Mouse (Mus musculus) forebrain, embryonic 16.5 days (tissue): ENCODE data around the gene Clptm1. TPM values are rescaled to one million over a fixed set of nuclear protein-coding genes. Genes with fewer than 3 reads are reported as not detected.
A peak's percentile ranks its signal among the peaks of the same experiment; 100 is the strongest.

ENCODE experiments used
- ATAC-seq: fragments of 200-750 bp; cut with Nextera tagmentation; 2 replicates; pipeline ENCODE4 v1.8.0; 2017; ENCODE audit warnings: mild to moderate bottlenecking, moderate library complexity
- H3K27ac ChIP-seq: fragments of 300-500 bp; sonication (generic); 2 replicates; pipeline ENCODE4 v1.5.1; 2014; ENCODE audit warnings: low read length, control low read depth
- H3K27me3 ChIP-seq: fragments of 300-500 bp; sonication (generic); replicated peaks from 2 replicates; pipeline ENCODE4 v1.6.1; 2014; ENCODE audit warnings: low read length; ENCODE audit not compliant: control insufficient read depth, insufficient read depth
- H3K36me3 ChIP-seq: fragments of 300-500 bp; sonication (generic); 2 replicates; pipeline ENCODE4 v1.6.1; 2014; ENCODE audit not compliant: control insufficient read depth, insufficient read depth
- H3K4me1 ChIP-seq: fragments of 300-500 bp; sonication (generic); replicated peaks from 2 replicates; pipeline ENCODE4 v1.6.1; 2014; ENCODE audit warnings: low read length; ENCODE audit not compliant: control insufficient read depth, insufficient read depth
- H3K4me2 ChIP-seq: fragments of 300-500 bp; sonication (generic); 2 replicates; pipeline ENCODE4 v1.6.1; 2014; ENCODE audit warnings: mild to moderate bottlenecking, low read length, control low read depth
- H3K4me3 ChIP-seq: fragments of 300-500 bp; sonication (generic); replicated peaks from 2 replicates; pipeline ENCODE4 v1.5.1; 2014; ENCODE audit warnings: mild to moderate bottlenecking, low read length, control low read depth
- H3K9ac ChIP-seq: fragments of 300-500 bp; sonication (generic); replicated peaks from 2 replicates; pipeline ENCODE4 v1.6.1; 2014; ENCODE audit warnings: low read depth, low read length, control low read depth
- H3K9me3 ChIP-seq: fragments of 300-500 bp; sonication (generic); 2 replicates; pipeline ENCODE4 v1.6.1; 2016; ENCODE audit warnings: low read length; ENCODE audit not compliant: control insufficient read depth
- WGBS: fragments of 180-500 bp; shearing (Covaris S2); extraction: QIAGEN DNeasy Blood & Tissue Kit; methylation state at CpG from one replicate; pipeline ENCODE4 v1.1.7; 2014; 5-methylcytosine and 5-hydroxymethylcytosine counted together
- polyA plus RNA-seq: library from polyadenylated mRNA; unstranded; fragments of >200 nt; fragmentation: Nextera tagmentation; extraction: Ambion mirVana; gene quantifications from 2 replicates; pipeline ENCODE4 v1.2.1, GENCODE M21; 2015

Gene Clptm1
- polyA plus RNA-seq, 1 experiment from 2014 or later = 92.5 TPM

- WGBS = 94% methylated on average over 4 of the region's 4 CpGs
- no peaks in the 10 kb centered on the region for H3K9me3 ChIP-seq
- no peak for ATAC-seq
- no peak overlapping the region for H3K9ac ChIP-seq
- no peak overlapping the region for H3K27ac ChIP-seq
- no peak overlapping the region for H3K4me2 ChIP-seq
- no peaks in the 10 kb centered on the region for H3K4me1 ChIP-seq
- peaks cover 45% of the 10 kb centered on the region for H3K36me3 ChIP-seq
- H3K27me3 ChIP-seq = no peaks in the 10 kb centered on the region
- H3K4me3 ChIP-seq = no peak overlapping the region
Measured at GRCm38 (mm10) chr7:19641223-19641622, 23.6 kb downstream of the Clptm1 start.

- WGBS = 90% methylated on average over 11 of the region's 11 CpGs
- no peak overlapping the region for H3K9ac ChIP-seq
- H3K27me3 ChIP-seq = no peaks in the 10 kb centered on the region
- H3K4me3 ChIP-seq = no peak overlapping the region
- ATAC-seq = no peak
- no peaks in the 10 kb centered on the region for H3K9me3 ChIP-seq
- no peaks in the 10 kb centered on the region for H3K4me1 ChIP-seq
- H3K36me3 ChIP-seq = peaks cover 37% of the 10 kb centered on the region
- no peak overlapping the region for H3K27ac ChIP-seq
- H3K4me2 ChIP-seq = no peak overlapping the region
Measured at GRCm38 (mm10) chr7:19635074-19635827, 29.6 kb downstream of the Clptm1 start.

DNA sequence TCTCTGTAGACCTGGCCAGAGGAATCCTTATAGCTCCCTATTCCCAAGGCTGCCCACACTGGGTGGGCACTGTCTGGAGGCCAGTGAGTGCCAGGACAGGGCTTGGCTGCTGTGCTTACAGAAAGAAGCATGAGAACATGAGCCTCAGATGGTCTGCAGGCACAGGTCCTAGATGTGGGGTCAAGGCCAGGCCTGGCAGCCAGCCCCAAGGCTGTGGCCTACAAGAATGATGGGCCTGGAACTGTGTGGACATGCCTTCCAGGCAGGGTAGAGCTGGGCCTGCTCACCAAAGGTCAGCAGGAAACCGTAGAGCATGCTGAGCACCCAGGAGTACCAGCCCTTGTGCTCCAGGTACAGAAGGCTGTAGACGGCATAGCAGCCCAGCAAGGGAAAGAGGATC, 30.2 kb downstream of the Clptm1 start:
- peaks cover 36% of the 10 kb centered on the region for H3K36me3 ChIP-seq
- H3K4me3 ChIP-seq = no peak overlapping the region
- no peaks in the 10 kb centered on the region for H3K9me3 ChIP-seq
- 93% methylated on average over 2 of the region's 2 CpGs for WGBS
- H3K4me1 ChIP-seq = no peaks in the 10 kb centered on the region; the same call in 1 of the 2 replicates
- H3K4me2 ChIP-seq = no peak overlapping the region
- no peaks in the 10 kb centered on the region for H3K27me3 ChIP-seq
- no peak overlapping the region for H3K27ac ChIP-seq
- ATAC-seq = no peak
- no peak overlapping the region for H3K9ac ChIP-seq

DNA sequence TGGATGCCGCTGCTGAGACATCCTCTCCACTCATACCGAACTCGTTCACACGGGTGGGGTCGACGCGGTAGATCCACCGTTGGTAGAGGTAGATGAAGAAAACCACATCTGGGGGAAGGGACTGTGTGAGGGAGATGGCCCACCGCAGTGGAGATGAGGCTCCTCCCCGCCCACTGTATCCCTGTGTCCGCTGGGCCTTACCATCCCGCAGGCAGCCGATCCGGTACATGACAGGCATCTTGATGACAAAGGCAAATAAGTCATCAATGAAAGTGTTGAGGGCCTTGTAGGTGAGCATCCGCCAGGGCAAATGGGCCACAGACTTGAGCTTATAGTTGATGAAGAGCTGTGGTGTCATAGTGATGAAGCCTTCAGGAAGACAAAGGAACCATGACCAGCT, 31.0 kb downstream of the Clptm1 start:
- Histone ChIP-seq H3K4me3 (no peak overlapping the region), H3K9ac (no peak overlapping the region), H3K27ac (no peak overlapping the region), H3K4me2 (no peak overlapping the region), H3K27me3 (no peaks in the 10 kb centered on the region), H3K9me3 (no peaks in the 10 kb centered on the region), H3K4me1 (no peaks in the 10 kb centered on the region; the same call in 1 of the 2 replicates), H3K36me3 (peaks cover 36% of the 10 kb centered on the region)
- 95% methylated on average over 15 of the region's 15 CpGs for WGBS
- ATAC-seq = no peak

DNA sequence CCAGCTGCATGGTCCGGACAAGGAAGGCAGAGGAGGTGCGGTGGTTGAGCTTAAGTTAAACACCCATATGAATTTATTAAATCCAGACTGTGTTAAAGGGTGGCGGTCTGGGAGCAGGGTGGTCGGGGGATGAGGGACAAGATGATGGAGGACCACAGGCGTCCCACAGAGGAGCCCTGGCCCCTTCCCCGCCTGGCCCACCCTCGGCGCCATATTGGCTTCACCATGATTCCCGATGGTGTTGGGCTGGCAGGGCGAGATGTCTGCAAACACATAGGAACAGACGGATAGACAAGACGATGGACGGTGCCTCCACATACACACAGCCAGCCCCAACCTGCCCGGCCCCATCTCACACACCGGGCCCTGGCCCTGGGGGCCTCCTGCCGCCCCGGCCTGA, 31.6 kb downstream of the Clptm1 start:
- no peaks in the 10 kb centered on the region for H3K9me3 ChIP-seq
- H3K4me2 ChIP-seq = no peak overlapping the region
- 94% methylated on average over 17 of the region's 17 CpGs for WGBS
- peaks cover 6% of the 10 kb centered on the region for H3K4me1 ChIP-seq
- H3K9ac ChIP-seq = no peak overlapping the region
- peaks cover 32% of the 10 kb centered on the region for H3K36me3 ChIP-seq
- H3K27me3 ChIP-seq = no peaks in the 10 kb centered on the region
- no peak overlapping the region for H3K4me3 ChIP-seq
- no peak for ATAC-seq
- no peak overlapping the region for H3K27ac ChIP-seq

DNA sequence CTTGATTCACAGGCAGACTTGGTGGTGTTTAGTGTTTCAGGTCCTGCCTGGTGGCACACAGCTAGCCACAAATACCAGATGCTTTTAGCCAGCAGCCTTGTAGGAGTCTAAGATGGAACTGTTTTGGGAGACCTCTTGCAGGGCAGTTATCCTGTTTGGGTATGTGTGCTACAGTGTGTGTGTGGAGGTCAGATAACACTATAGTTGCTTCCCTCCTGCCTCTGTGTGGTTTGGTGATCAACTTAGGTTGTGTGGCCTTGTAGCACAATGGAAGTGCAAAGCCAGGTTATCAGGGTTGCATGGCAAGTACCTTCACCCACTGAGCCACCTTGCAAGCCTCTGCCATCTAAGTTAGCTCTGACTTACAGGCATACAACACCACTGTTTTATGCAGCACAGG, 32.1 kb downstream of the Clptm1 start:
- Histone ChIP-seq H3K4me1 (peaks cover 8% of the 10 kb centered on the region), H3K36me3 (peaks cover 28% of the 10 kb centered on the region), H3K27me3 (no peaks in the 10 kb centered on the region), H3K9ac (no peak overlapping the region), H3K9me3 (no peaks in the 10 kb centered on the region), H3K4me2 (no peak overlapping the region), H3K27ac (no peak overlapping the region), H3K4me3 (no peak overlapping the region)
- ATAC-seq = no peak

DNA sequence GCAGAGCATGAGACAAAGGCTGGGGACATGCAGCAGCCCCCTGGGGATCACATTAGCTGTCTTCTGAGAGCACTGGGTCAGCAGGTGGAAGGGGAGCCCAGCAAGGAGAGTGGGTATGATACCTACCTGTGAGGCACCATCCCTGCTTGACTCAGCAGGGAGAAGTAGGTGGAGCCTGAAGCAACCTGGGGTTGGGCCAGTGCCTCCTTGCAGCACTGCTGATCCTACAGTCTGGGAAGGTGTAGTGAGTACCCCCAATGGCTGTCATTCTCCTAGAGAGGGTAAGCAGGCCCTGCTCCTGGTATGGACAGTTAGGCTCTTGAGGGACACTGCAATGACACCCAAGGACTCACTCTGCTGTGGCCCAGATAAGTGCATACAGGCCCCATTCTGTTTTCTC, 32.6 kb downstream of the Clptm1 start:
- Histone ChIP-seq H3K27ac (no peak overlapping the region), H3K36me3 (peaks cover 24% of the 10 kb centered on the region), H3K4me2 (no peak overlapping the region), H3K4me3 (no peak overlapping the region), H3K4me1 (peaks cover 8% of the 10 kb centered on the region), H3K27me3 (no peaks in the 10 kb centered on the region), H3K9ac (no peak overlapping the region), H3K9me3 (no peaks in the 10 kb centered on the region)
- ATAC-seq = no peak

- peak; percentile 66 for ATAC-seq
- WGBS = 1% methylated on average over 20 of the region's 41 CpGs
- H3K27me3 ChIP-seq = no peaks in the 10 kb centered on the region
- peaks cover 8% of the 10 kb centered on the region for H3K4me1 ChIP-seq
- H3K9me3 ChIP-seq = no peaks in the 10 kb centered on the region
- peak within 1 kb of the TSS; percentile 22 for H3K9ac ChIP-seq
- H3K27ac ChIP-seq = peak within 1 kb of the TSS; percentile 63
- peak within 1 kb of the TSS; percentile 94 for H3K4me2 ChIP-seq
- H3K36me3 ChIP-seq = peaks cover 13% of the 10 kb centered on the region
- H3K4me3 ChIP-seq = peak within 1 kb of the TSS; percentile 65
Measured at GRCm38 (mm10) chr7:19629361-19629734, 35.5 kb downstream of the Clptm1 start, which contains the start of gene Relb. Gene Relb (minus strand): TSS chr7:19629438.

- peak overlapping the region; percentile 65 for H3K4me3 ChIP-seq
- H3K4me1 ChIP-seq = peaks cover 8% of the 10 kb centered on the region
- WGBS = 1% methylated on average over 53 of the region's 57 CpGs
- peak overlapping the region; percentile 22 for H3K9ac ChIP-seq
- H3K27me3 ChIP-seq = no peaks in the 10 kb centered on the region
- H3K36me3 ChIP-seq = peaks cover 8% of the 10 kb centered on the region; the same call in 1 of the 2 replicates
- peak overlapping the region; percentile 94 for H3K4me2 ChIP-seq
- no peaks in the 10 kb centered on the region for H3K9me3 ChIP-seq
- ATAC-seq = peak; percentile 78
- peak overlapping the region; percentile 63 for H3K27ac ChIP-seq
Measured at GRCm38 (mm10) chr7:19628536-19629360, 36.1 kb downstream of the Clptm1 start.
